Mouse (Mus musculus) C2C12 (cell line): ENCODE measurements around the gene Phactr1.

Source experiments
- CEBPB ChIP-seq: IDR thresholded peaks from one replicate; pipeline ENCODE4 v1.6.1; 2011; ENCODE audit warnings: low read depth, mild to moderate bottlenecking, control low read depth, moderate library complexity
- CTCF ChIP-seq: IDR thresholded peaks from one replicate; pipeline ENCODE4 v1.5.1; 2011; ENCODE audit not compliant: control insufficient read depth, insufficient read depth, insufficient read length
- MAX ChIP-seq: IDR thresholded peaks from one replicate; pipeline ENCODE4 v1.6.1; 2011; ENCODE audit warnings: mild to moderate bottlenecking, control low read depth
- USF1 ChIP-seq: IDR thresholded peaks from one replicate; pipeline ENCODE4 v1.6.1; 2011; ENCODE audit warnings: low read depth, mild to moderate bottlenecking, control low read depth, moderate library complexity

GRCm38 (mm10) chr13:42944106-42944505 lies 263.7 kb downstream of the Phactr1 start:
- TF ChIP-seq CTCF = no peak
- TF ChIP-seq CEBPB = no peak
- no peak for TF ChIP-seq MAX
- no peak for TF ChIP-seq USF1
